Mouse (Mus musculus) lung, postnatal 25 days (tissue): ENCODE results near the gene Atp6v0e.

Experiments
- DNase-seq: peaks from one replicate; pipeline ENCODE4 v3.0.0; 2022; ENCODE audit warnings: low spot score

Gene Atp6v0e

GRCm38 (mm10) chr17:26717868-26718267, 54.8 kb downstream of the Atp6v0e start:
- no peak for DNase-seq

GRCm38 (mm10) chr17:26719405-26719804, 56.4 kb downstream of the Atp6v0e start:
- DNase-seq, result no peak

GRCm38 (mm10) chr17:26721802-26722201, 58.8 kb downstream of the Atp6v0e start:
- no peak for DNase-seq

GRCm38 (mm10) chr17:26724790-26725189, 61.8 kb downstream of the Atp6v0e start:
- no peak for DNase-seq

- no peak for DNase-seq
These were observed 63.6 kb downstream of the Atp6v0e start for GRCm38 (mm10) chr17:26726674-26727073.

GRCm38 (mm10) chr17:26727110-26727755, 64.2 kb downstream of the Atp6v0e start:
- DNase-seq, result peak; percentile 43

- no peak for DNase-seq
These were observed 79.5 kb downstream of the Atp6v0e start for GRCm38 (mm10) chr17:26742581-26742980.

- no peak for DNase-seq
These were observed 80.3 kb downstream of the Atp6v0e start for GRCm38 (mm10) chr17:26743294-26743693.
